Mouse (Mus musculus): ENCODE measurements around the gene Igsf21. TPM values are rescaled to one million over a fixed set of nuclear protein-coding genes. Genes with fewer than 3 reads are reported as not detected.

Gene Igsf21
- polyA plus RNA-seq, 1 experiment from 2014 or later = 2.2 TPM

DNA sequence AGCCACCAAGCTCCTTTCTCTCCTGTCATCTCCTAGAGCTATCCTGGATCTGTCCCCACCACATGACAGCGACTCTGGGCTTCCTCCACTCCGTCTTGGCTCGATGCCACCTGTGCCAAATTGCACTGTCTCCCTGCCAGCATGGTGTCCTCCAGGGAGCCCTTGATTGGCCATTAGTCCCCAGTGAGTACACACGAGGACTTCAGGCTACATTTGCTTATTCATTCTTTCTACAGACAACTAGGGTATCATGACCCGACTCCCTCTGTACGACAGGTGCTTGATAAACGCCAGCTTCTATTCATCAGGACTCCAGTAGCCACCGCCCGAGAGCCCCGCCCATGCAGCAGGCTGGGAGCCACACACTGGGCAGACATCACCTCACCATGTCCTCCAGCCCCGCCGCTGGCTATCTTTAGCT, 40.8 kb downstream of the Igsf21 start:
- H3K4me3 ChIP-seq = no peak overlapping the region
- H3K4me1 ChIP-seq = 0 out of 2 replicates have a peak, but pooled peaks cover 6% of the 10 kb centered on the region
- WGBS = 79% methylated on average over 12 of the region's 12 CpGs
- H3K27ac ChIP-seq (replicated peaks) = no peak overlapping the region
- no peak for DNase-seq (ENCODE audit: low spot score)
- H3K9me3 ChIP-seq = peaks cover 4% of the 10 kb centered on the region; the same call in 1 of the 2 replicates
- H3K36me3 ChIP-seq (replicated peaks) = no peaks in the 10 kb centered on the region
- H3K27me3 ChIP-seq (replicated peaks; ENCODE audit: low read depth, poor library complexity, severe bottlenecking) = 0 out of 2 replicates have a peak, but pooled peaks cover 14% of the 10 kb centered on the region

DNA sequence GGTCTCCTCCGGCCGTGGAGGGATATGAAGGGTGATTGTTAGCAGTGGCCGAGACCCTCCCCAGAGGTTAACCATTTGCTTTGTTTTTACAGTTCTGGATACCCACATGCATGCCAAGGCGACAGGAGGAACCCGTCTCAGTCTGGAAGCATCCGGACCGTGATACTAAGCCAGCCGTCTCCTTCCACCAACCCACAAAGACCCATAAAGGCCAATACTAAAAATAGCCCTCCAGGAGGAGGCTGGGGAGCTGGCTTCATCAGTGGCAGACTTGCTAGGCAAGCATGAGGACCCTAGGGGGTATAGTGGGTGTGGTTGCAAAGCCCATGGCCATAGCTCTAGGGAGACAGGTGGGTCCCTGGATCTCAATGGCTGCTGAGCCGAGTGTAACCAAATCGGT, 41.8 kb downstream of the Igsf21 start:
- Histone ChIP-seq H3K4me3 (no peak overlapping the region), H3K4me1 (no peaks in the 10 kb centered on the region), H3K9me3 (peaks cover 4% of the 10 kb centered on the region; the same call in 1 of the 2 replicates), H3K27ac (replicated peaks) (no peak overlapping the region), H3K27me3 (replicated peaks; ENCODE audit: low read depth, poor library complexity, severe bottlenecking) (0 out of 2 replicates have a peak, but pooled peaks cover 5% of the 10 kb centered on the region), H3K36me3 (replicated peaks) (no peaks in the 10 kb centered on the region)
- DNase-seq (ENCODE audit: low spot score) = no peak
- 85% methylated on average over 10 of the region's 10 CpGs for WGBS

DNA sequence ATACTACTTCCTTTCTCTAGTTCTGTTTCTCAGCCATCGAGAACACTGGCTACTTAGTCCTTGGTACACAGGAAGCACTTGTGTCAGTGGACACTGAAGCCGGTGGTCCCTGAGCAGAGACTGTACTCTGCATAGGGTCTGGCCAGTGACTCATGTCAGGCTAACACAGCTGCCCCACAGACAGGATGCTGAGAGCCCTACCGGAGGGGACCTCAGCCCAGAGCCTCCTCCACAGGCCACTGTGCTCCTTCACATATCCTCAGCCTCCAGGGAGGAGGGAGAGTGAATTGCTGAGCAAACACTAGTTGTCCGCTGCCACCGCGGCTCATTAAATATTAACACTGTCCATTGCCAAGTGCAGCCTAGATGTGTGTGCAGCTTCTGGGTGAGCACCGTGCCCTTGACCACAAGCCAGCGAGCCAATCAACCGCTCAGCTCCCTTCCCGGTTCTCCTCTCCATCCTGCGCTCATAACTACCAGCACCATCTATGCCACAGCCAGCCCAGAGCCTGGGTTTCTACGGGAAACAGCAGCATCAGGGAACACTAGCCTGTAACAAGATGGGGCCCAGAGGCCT, 42.8 kb downstream of the Igsf21 start:
- Histone ChIP-seq H3K9me3 (peaks cover 4% of the 10 kb centered on the region; the same call in 1 of the 2 replicates), H3K36me3 (replicated peaks) (no peaks in the 10 kb centered on the region), H3K4me1 (no peaks in the 10 kb centered on the region), H3K27ac (replicated peaks) (no peak overlapping the region), H3K27me3 (replicated peaks; ENCODE audit: low read depth, poor library complexity, severe bottlenecking) (no peaks in the 10 kb centered on the region), H3K4me3 (no peak overlapping the region)
- no peak for DNase-seq (ENCODE audit: low spot score)
- whole genome bisulfite sequencing = 88% methylated on average over 12 of the region's 12 CpGs

DNA sequence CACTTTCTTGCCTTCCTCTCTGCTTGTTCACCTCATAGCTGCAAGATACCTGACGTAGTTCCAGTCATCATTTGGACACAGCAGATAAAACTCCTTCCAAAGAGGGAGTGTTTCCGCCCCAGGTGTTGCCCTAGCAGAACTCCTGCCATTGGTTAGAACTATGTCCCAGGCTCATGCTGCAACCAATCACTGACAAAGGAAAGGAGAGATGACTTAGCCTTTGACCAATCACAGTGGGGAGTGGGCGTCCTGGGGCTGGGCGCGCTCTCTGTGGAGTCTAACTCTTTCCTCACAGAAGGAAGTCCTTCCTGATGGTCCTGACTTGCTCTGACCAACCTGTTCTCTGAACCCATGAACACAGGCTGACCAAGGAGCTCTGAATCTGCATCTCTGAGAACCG, 44.4 kb downstream of the Igsf21 start:
- WGBS = 38% methylated on average over 6 of the region's 6 CpGs
- H3K36me3 ChIP-seq (replicated peaks) = no peaks in the 10 kb centered on the region
- H3K9me3 ChIP-seq = peaks cover 1% of the 10 kb centered on the region; the same call in 1 of the 2 replicates
- H3K27me3 ChIP-seq (replicated peaks; ENCODE audit: low read depth, poor library complexity, severe bottlenecking) = 0 out of 2 replicates have a peak, but pooled peaks cover 9% of the 10 kb centered on the region
- peaks cover 3% of the 10 kb centered on the region; the same call in 1 of the 2 replicates for H3K4me1 ChIP-seq
- no peak for DNase-seq (ENCODE audit: low spot score)
- H3K27ac ChIP-seq (replicated peaks) = no peak overlapping the region
- no peak overlapping the region for H3K4me3 ChIP-seq

DNA sequence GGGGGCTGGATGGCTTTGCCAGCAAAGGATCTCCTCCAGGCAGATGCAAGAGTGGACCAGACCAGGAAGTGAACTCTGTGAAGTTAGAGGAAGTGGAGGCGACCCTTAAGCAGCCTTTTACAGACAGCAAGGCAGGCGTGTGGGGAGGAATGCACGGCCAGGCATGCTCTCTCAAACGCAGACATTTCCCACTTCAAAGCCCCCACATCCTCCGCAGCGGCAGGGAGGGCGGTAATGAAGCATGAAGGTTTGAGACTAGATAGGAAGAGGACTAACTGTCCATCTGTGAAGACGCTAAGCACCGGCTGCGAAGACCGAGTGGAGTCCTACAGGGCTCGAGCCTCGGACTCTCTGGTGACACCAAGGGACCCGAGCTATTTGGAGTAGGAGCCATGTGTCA, 46.3 kb downstream of the Igsf21 start:
- no peak overlapping the region for H3K27ac ChIP-seq (replicated peaks)
- WGBS = 78% methylated on average over 14 of the region's 14 CpGs
- H3K36me3 ChIP-seq (replicated peaks) = no peaks in the 10 kb centered on the region
- 0 out of 2 replicates have a peak, but pooled peaks cover 9% of the 10 kb centered on the region for H3K27me3 ChIP-seq (replicated peaks; ENCODE audit: low read depth, poor library complexity, severe bottlenecking)
- H3K4me3 ChIP-seq = no peak overlapping the region
- no peak for DNase-seq (ENCODE audit: low spot score)
- peaks cover 9% of the 10 kb centered on the region; the same call in 1 of the 2 replicates for H3K4me1 ChIP-seq
- no peaks in the 10 kb centered on the region for H3K9me3 ChIP-seq

DNA sequence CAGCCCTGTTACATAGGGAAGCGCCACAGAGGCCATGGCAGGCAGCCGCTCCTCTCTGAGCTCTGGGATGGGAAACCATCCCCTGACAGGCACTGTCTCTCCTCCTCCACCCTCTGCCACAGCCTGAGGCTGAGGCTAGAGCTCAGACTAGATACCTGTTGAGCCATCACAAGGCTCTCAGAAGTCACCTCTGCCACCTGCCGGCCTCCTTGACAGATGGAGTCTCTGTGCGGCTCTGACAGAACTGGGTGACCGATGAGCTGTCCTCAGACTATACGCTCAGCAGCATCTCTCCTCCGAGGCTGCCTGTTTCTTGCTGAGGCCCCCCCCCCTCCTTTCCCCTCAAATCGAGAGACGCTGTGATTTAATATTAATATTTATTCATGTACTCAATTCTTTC, 49.9 kb downstream of the Igsf21 start:
- H3K36me3 ChIP-seq (replicated peaks) = no peaks in the 10 kb centered on the region
- peaks cover 9% of the 10 kb centered on the region; the same call in 1 of the 2 replicates for H3K4me1 ChIP-seq
- 69% methylated on average over 9 of the region's 9 CpGs for WGBS
- 0 out of 2 replicates have a peak, but pooled peaks cover 9% of the 10 kb centered on the region for H3K27me3 ChIP-seq (replicated peaks; ENCODE audit: low read depth, poor library complexity, severe bottlenecking)
- H3K4me3 ChIP-seq = no peak overlapping the region
- H3K27ac ChIP-seq (replicated peaks) = no peak overlapping the region
- no peaks in the 10 kb centered on the region for H3K9me3 ChIP-seq
- DNase-seq (ENCODE audit: low spot score) = no peak

DNA sequence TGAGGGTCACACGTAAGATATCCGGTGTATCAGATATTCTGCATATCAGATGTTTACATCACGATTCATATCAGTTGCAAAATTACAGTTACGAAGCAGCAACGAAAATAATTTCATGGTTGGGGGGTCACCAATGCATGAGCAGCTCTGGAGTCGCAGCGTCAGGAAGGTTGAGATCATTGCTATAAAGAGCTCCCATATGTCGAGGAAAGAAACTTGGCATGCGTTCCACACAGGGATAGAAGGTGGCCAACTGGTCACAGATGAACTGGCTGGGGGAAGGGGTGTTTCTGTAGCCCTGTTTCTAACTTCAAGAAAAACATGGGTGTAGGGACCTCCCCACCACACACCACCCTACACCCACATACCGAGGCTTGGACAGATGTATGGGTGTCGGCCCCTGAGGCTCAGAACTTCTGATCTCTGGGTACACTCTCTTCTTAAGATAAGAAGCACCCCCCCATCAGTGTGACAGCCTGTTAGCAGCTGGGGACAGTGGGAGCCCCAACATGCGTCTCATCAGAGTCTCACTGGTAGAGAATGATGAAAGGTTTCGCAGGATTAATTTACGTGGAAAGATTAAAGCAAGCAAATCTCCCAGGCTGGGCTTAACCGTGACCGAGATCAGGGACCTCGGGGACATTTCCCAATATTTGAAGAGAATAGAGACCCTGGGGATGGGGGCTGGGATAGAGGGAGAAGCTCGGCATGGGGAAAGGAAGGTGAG, 54.1 kb downstream of the Igsf21 start:
- WGBS = 90% methylated on average over 18 of the region's 18 CpGs
- H3K27ac ChIP-seq (replicated peaks) = no peak overlapping the region
- H3K36me3 ChIP-seq (replicated peaks) = no peaks in the 10 kb centered on the region
- H3K4me1 ChIP-seq = peaks cover 15% of the 10 kb centered on the region
- no peaks in the 10 kb centered on the region for H3K9me3 ChIP-seq
- no peaks in the 10 kb centered on the region for H3K27me3 ChIP-seq (replicated peaks; ENCODE audit: low read depth, poor library complexity, severe bottlenecking)
- no peak for DNase-seq (ENCODE audit: low spot score)
- no peak overlapping the region for H3K4me3 ChIP-seq

DNA sequence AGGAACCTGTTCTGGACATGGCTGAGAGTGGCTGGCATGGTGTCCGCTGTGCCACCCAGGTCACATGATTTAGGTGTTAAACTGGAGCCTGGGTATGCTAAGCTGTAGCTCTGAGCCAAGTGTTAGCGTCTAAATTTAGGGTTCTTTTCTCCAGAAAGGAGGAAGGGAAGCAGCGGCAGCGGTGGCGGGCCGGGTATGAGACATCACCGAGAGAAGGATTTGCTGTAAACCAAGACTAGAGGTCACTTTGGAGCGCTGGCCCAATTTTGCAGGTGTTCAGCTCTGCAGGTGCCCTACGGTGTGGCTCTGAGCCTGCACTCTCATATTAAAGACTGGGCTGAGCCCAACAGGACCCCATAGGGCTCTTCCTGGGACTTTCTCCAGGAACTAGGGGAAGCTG, 57.0 kb downstream of the Igsf21 start:
- H3K27me3 ChIP-seq (replicated peaks; ENCODE audit: low read depth, poor library complexity, severe bottlenecking) = no peaks in the 10 kb centered on the region; the same call in 1 of the 2 replicates
- H3K27ac ChIP-seq (replicated peaks) = no peak overlapping the region
- H3K4me1 ChIP-seq = peaks cover 14% of the 10 kb centered on the region; the same call in 1 of the 2 replicates
- DNase-seq (ENCODE audit: low spot score) = no peak
- no peaks in the 10 kb centered on the region for H3K9me3 ChIP-seq
- 90% methylated on average over 9 of the region's 9 CpGs for WGBS
- H3K36me3 ChIP-seq (replicated peaks) = no peaks in the 10 kb centered on the region
- H3K4me3 ChIP-seq = no peak overlapping the region

DNA sequence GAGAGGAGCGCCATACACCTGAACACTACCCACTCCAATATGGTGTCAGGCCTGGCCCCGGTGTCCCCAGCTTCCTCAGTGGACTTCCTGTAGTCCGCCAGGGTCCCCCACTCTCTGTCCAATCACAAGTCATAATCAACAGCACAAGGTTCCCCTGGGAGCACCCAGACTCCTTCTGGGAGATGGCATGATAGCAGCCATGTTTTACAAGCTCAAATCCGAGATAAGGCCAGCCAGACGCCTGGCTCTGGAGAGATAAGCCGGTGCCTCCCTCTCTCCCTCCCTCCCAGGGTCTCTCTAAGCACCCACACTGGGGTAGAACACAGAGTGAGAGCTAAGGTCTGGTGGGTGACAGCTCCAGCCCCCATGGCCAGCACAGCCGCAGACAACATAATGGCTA, 58.0 kb downstream of the Igsf21 start:
- Histone ChIP-seq H3K36me3 (replicated peaks) (no peaks in the 10 kb centered on the region), H3K4me3 (no peak overlapping the region), H3K9me3 (no peaks in the 10 kb centered on the region), H3K27me3 (replicated peaks; ENCODE audit: low read depth, poor library complexity, severe bottlenecking) (no peaks in the 10 kb centered on the region; the same call in 1 of the 2 replicates), H3K27ac (replicated peaks) (no peak overlapping the region), H3K4me1 (peaks cover 14% of the 10 kb centered on the region; the same call in 1 of the 2 replicates)
- 84% methylated on average over 7 of the region's 7 CpGs for WGBS
- DNase-seq (ENCODE audit: low spot score) = no peak

DNA sequence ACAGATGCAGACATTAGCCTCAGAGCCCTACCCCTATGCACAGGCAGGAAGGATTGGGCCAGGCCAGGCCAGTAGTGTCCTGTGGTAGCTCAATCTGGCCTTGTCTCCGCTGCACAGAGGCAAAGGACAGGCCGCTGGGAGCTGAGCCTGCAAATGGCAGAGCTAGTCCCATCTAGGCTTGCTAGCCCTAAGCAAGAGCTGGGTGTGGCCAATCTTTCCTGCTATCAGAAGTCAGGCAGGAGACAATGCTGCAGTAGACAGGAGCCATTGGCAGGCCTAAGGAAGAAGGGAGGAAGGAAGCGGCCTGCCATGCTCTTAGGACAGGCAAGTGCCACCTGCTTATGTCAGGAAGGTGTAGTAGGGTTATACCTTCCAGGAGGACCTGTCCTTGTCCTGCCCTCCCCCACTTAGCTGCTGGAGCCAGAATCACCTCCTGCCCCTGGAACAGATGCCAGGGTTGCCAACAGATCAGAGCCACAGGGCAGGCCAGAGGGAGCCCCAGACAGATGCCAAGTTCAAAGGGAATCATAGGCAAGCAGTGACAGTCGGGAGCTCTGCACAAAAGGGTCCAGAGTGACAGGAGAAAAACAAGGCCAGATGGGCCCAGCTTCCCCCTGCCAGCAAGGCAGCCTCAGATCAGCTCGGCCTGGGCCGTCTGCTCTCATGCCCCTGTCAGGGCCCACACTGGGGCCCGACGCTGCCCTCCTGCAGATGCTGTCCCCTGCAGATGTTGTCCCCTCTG, 59.0 kb downstream of the Igsf21 start:
- 68% methylated on average over 8 of the region's 8 CpGs for WGBS
- Histone ChIP-seq H3K27ac (replicated peaks) (peak overlapping the region; percentile 61), H3K4me3 (no peak overlapping the region), H3K36me3 (replicated peaks) (no peaks in the 10 kb centered on the region), H3K9me3 (no peaks in the 10 kb centered on the region), H3K4me1 (peaks cover 14% of the 10 kb centered on the region; the same call in 1 of the 2 replicates), H3K27me3 (replicated peaks; ENCODE audit: low read depth, poor library complexity, severe bottlenecking) (no peaks in the 10 kb centered on the region; the same call in 1 of the 2 replicates)
- DNase-seq (ENCODE audit: low spot score) = no peak

DNA sequence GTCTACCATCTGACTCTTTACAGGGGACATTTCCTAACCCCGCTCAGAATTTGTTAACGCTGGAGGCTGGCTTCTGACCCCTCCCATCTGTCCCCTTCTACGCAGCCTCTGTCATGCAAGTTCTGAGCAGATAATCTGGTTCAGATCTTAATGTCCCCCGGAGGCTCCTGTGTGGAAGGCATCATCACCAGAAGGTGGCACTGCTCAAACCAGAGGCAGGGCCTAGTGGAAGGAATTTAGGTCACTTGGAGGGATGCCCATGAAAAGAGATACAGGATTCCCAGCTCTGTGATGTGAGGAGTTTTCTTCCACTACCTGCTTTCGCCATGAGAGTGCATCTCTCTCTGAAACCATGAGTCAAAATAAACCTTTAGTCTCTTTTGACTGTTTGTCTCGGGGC, 67.0 kb downstream of the Igsf21 start:
- 69% methylated on average over 6 of the region's 6 CpGs for WGBS
- H3K4me3 ChIP-seq = no peak overlapping the region
- H3K27ac ChIP-seq (replicated peaks) = no peak overlapping the region
- peaks cover 16% of the 10 kb centered on the region for H3K27me3 ChIP-seq (replicated peaks; ENCODE audit: low read depth, poor library complexity, severe bottlenecking)
- H3K36me3 ChIP-seq (replicated peaks) = no peaks in the 10 kb centered on the region
- no peak for DNase-seq (ENCODE audit: low spot score)
- no peaks in the 10 kb centered on the region for H3K9me3 ChIP-seq
- peaks cover under 1% of the 10 kb centered on the region for H3K4me1 ChIP-seq

DNA sequence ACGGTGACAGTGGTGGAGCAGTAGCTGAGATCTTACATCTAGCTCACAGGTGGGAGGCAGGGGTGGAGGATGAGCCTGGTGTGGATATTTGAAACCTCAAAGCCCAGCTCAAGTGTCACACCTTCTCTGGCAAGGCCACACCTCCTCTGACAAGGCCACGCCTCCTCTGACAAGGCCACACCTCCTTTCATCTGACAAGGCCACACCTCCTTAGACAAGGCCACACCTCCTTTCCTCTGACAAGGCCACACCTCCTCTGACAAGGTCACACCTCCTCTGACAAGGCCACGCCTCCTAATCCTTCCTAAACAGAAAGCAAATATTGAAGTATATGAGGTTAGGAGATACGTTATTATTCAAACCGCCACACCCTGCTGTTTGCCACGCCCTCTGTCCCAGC, 69.5 kb downstream of the Igsf21 start:
- WGBS = 91% methylated on average over 6 of the region's 6 CpGs
- DNase-seq (ENCODE audit: low spot score) = no peak

More for the DNA sequence above, 69.5 kb downstream of the Igsf21 start:
- peaks cover 26% of the 10 kb centered on the region for H3K4me1 ChIP-seq
- H3K27me3 ChIP-seq (replicated peaks; ENCODE audit: low read depth, poor library complexity, severe bottlenecking) = peaks cover 16% of the 10 kb centered on the region
- no peak overlapping the region for H3K27ac ChIP-seq (replicated peaks)
- no peak overlapping the region for H3K4me3 ChIP-seq
- H3K36me3 ChIP-seq (replicated peaks) = no peaks in the 10 kb centered on the region
- H3K9me3 ChIP-seq = no peaks in the 10 kb centered on the region

Data from embryonic facial prominence, embryonic 10.5 days (tissue).